Mouse (Mus musculus): ENCODE results near the gene Otos. TPM values are rescaled to one million over a fixed set of nuclear protein-coding genes. Genes with fewer than 3 reads are reported as not detected.

Otos gene
- polyA plus RNA-seq (2015; fragmentation: Nextera tagmentation; extraction: Ambion mirVana): 0.24 TPM in 1 of 2 replicates, not detected in the other

DNA sequence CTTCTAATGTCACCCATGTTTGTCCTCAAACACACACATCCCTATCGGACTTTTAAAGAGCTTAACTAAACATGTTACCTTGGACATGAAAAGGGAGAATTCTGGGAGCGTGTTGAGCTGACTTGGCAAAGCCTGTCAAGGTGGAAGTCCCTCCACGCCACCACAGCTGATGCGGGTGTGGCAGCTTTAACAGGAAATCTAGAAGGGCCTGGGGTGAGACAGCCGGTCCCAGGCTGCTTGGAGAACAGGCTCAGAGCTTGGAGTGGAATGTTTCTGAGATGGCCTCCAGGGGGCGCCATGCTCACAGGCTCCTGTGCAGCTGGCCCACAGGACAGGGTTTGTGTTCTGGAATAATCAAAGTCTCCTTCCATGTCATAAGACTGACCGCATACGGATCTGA lies at the start of gene Otos:
Otos (minus strand) TSS at position 169 of the 400 bp plus-strand sequence.
- peak; percentile 70 for ATAC-seq
- no peak within 1 kb of the TSS for H3K4me3 ChIP-seq (ENCODE audit: low read depth, low read length)
- peak; percentile 88 for DNase-seq (ENCODE audit: low spot score)
- H3K4me2 ChIP-seq (replicated peaks; ENCODE audit: low read depth, low read length): peak within 1 kb of the TSS; percentile 11; the same call in 1 of the 2 replicates
- 18% methylated on average over 8 of the region's 8 CpGs for WGBS
- H3K36me3 ChIP-seq (ENCODE audit: insufficient read depth, low read length): no peaks in the 10 kb centered on the region
- TF ChIP-seq CTCF (IDR thresholded peaks at IDR 0.05) (peak; percentile 84), EP300 (IDR thresholded peaks at IDR 0.05) (no peak)
- no peaks in the 10 kb centered on the region for H3K4me1 ChIP-seq (ENCODE audit: insufficient read depth, low read depth, low read length)
- no peak within 1 kb of the TSS for H3K27ac ChIP-seq (ENCODE audit: low read length)
- H3K9me3 ChIP-seq (ENCODE audit: low read length): no peaks in the 10 kb centered on the region
- no peaks in the 10 kb centered on the region for H3K27me3 ChIP-seq (replicated peaks; ENCODE audit: insufficient read depth, low read length)
- no peak within 1 kb of the TSS for H3K9ac ChIP-seq (replicated peaks; ENCODE audit: low read depth)

DNA sequence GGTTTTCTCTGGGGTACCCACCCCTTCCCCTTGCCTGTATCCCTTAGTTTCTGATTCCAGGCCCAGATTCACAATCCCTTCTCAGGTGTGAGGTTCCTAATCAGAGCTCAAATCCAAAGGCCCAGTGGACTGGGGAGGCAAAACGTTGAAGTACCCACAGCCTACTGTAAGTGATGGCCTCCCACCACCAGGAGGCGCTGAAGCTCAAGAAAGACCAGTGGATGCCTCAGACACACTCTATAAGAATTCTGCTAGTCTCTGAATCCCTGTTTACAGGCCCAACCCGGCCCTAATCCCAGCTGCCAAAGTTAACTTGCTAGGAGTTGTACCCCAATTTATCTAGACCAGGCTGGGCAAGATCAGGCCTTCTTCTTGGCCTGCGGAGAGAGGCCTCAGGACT lies 48.2 kb upstream of the Otos start:
- no peaks in the 10 kb centered on the region for H3K27me3 ChIP-seq (replicated peaks; ENCODE audit: insufficient read depth, low read length)
- no peaks in the 10 kb centered on the region for H3K36me3 ChIP-seq (ENCODE audit: insufficient read depth, low read length)
- DNase-seq (ENCODE audit: low spot score) (peak; percentile 81), ATAC-seq (peak; percentile 47; the same call in 1 of the 2 replicates)
- H3K4me1 ChIP-seq (ENCODE audit: insufficient read depth, low read depth, low read length): no peaks in the 10 kb centered on the region
- H3K9me3 ChIP-seq (ENCODE audit: low read length): no peaks in the 10 kb centered on the region
- no peak overlapping the region for H3K4me3 ChIP-seq (ENCODE audit: low read depth, low read length)
- 27% methylated on average over 4 of the region's 4 CpGs for WGBS
- TF ChIP-seq EP300 (IDR thresholded peaks at IDR 0.05) (no peak), CTCF (IDR thresholded peaks at IDR 0.05) (peak; percentile 85)
- H3K4me2 ChIP-seq (replicated peaks; ENCODE audit: low read depth, low read length): no peak overlapping the region
- H3K9ac ChIP-seq (replicated peaks; ENCODE audit: low read depth): no peak overlapping the region
- H3K27ac ChIP-seq (ENCODE audit: low read length): no peak overlapping the region

DNA sequence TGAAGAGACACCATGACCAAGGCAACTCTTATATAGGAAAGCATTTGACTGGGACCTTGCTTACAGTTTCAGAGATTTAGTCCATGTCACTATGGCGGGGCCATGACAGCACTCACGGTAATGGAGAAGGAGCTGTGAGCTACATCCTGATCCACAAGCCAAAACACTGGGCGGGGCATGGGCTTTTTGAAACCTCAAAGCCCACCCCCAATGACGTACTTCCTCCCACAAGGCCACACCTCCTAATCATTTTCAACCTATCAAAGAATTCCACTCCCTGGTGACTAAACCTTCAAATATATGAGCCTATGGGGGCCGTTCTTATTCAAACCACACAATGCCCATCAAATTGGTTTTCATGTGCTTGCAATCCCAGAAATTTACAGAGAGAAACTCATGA lies 47.1 kb upstream of the Otos start:
- WGBS: 75% methylated on average over 5 of the region's 5 CpGs
- DNase-seq (ENCODE audit: low spot score): no peak
- no peak for TF ChIP-seq EP300 (IDR thresholded peaks at IDR 0.05)
- no peak for TF ChIP-seq CTCF (IDR thresholded peaks at IDR 0.05)
- Histone ChIP-seq H3K27me3 (replicated peaks; ENCODE audit: insufficient read depth, low read length) (no peaks in the 10 kb centered on the region), H3K9me3 (ENCODE audit: low read length) (no peaks in the 10 kb centered on the region), H3K9ac (replicated peaks; ENCODE audit: low read depth) (no peak overlapping the region), H3K4me2 (replicated peaks; ENCODE audit: low read depth, low read length) (no peak overlapping the region), H3K36me3 (ENCODE audit: insufficient read depth, low read length) (no peaks in the 10 kb centered on the region), H3K27ac (ENCODE audit: low read length) (no peak overlapping the region), H3K4me1 (ENCODE audit: insufficient read depth, low read depth, low read length) (no peaks in the 10 kb centered on the region), H3K4me3 (ENCODE audit: low read depth, low read length) (no peak overlapping the region)
- ATAC-seq: no peak

DNA sequence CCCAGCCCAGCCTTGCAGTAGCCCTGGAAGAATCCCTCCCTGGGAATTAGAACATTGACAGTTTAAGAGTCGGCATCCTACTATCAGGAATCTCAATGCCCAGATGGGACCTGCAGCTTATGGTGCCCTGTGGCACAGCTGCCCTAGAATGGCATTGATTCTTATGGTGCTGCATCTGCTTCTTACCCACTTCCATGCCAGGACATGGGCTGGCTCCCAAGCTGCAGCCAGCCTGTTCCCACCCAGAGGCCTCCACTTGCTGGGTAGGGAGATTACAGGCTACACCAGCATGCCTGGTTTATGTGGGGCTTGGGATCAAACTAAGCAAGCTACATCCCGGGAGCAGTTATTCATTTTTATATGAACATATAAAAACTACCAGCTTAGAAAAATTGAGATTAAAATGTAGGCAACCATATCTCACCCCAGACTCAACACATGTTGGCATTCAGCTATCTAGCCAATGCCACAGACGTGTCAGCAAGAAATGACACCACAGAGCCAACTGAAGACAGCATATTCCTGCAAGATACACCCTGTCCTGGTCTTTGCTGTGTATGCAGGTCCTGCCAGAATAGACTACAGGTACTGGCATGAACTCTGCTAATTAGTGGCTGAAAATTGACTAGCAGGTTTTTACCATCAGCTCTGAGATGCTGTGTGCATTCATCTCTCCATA lies 42.7 kb upstream of the Otos start:
- no peak overlapping the region for H3K9ac ChIP-seq (replicated peaks; ENCODE audit: low read depth)
- ATAC-seq (no peak), DNase-seq (ENCODE audit: low spot score) (no peak)
- H3K9me3 ChIP-seq (ENCODE audit: low read length): no peaks in the 10 kb centered on the region
- H3K27me3 ChIP-seq (replicated peaks; ENCODE audit: insufficient read depth, low read length): no peaks in the 10 kb centered on the region
- no peak overlapping the region for H3K27ac ChIP-seq (ENCODE audit: low read length)
- 68% methylated on average over 3 of the region's 3 CpGs for WGBS
- TF ChIP-seq CTCF (IDR thresholded peaks at IDR 0.05): no peak
- no peak for TF ChIP-seq EP300 (IDR thresholded peaks at IDR 0.05)
- no peaks in the 10 kb centered on the region for H3K4me1 ChIP-seq (ENCODE audit: insufficient read depth, low read depth, low read length)
- no peak overlapping the region for H3K4me2 ChIP-seq (replicated peaks; ENCODE audit: low read depth, low read length)
- H3K4me3 ChIP-seq (ENCODE audit: low read depth, low read length): no peak overlapping the region
- H3K36me3 ChIP-seq (ENCODE audit: insufficient read depth, low read length): no peaks in the 10 kb centered on the region

DNA sequence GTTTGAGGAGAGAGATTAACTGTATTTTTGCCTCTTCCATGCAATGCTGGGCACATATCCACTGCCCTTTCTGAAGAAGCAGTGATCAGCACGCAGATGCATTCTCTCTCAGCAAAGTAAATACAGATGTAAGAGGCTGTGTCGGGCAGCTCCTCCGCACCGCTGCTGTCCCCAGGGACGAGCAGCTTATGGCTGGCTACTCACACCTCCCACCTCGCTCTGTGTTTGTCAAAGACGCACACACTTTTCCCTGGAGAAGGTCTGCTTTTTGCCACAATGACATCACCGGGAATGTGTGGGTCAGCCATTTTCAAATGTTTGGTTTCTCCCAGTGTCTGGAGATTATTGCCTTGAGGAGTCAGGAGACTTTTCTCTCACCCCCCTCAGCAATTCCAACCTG lies 38.4 kb upstream of the Otos start:
- 24% methylated on average over 8 of the region's 8 CpGs for WGBS
- no peaks in the 10 kb centered on the region for H3K27me3 ChIP-seq (replicated peaks; ENCODE audit: insufficient read depth, low read length)
- no peaks in the 10 kb centered on the region for H3K36me3 ChIP-seq (ENCODE audit: insufficient read depth, low read length)
- no peak for TF ChIP-seq EP300 (IDR thresholded peaks at IDR 0.05)
- TF ChIP-seq CTCF (IDR thresholded peaks at IDR 0.05): no peak
- H3K27ac ChIP-seq (ENCODE audit: low read length): no peak overlapping the region
- H3K9ac ChIP-seq (replicated peaks; ENCODE audit: low read depth): no peak overlapping the region
- H3K4me2 ChIP-seq (replicated peaks; ENCODE audit: low read depth, low read length): no peak overlapping the region
- no peak overlapping the region for H3K4me3 ChIP-seq (ENCODE audit: low read depth, low read length)
- no peaks in the 10 kb centered on the region for H3K9me3 ChIP-seq (ENCODE audit: low read length)
- no peaks in the 10 kb centered on the region for H3K4me1 ChIP-seq (ENCODE audit: insufficient read depth, low read depth, low read length)
- no peak for ATAC-seq
- no peak for DNase-seq (ENCODE audit: low spot score)

DNA sequence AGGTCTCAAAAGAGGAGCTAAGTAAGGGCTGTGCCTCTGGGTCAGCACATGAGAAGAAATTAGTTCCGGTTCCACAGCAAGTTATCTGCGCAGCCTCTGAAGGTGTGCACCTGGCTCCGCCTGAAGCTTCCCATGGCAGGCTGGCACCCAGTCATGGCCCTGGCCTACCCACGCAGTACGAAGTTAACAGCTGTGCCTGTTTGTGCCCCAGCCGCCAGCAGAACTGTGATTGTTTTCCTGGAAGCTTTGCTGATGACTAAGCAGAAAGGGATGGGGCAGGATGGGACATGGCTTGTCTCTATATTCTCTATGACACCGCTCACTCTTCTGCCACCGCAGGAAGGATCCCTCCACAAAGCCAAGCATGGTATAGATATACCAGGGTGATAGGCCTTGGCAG lies 34.5 kb upstream of the Otos start:
- Histone ChIP-seq H3K9ac (replicated peaks; ENCODE audit: low read depth) (no peak overlapping the region), H3K4me1 (ENCODE audit: insufficient read depth, low read depth, low read length) (no peaks in the 10 kb centered on the region), H3K9me3 (ENCODE audit: low read length) (no peaks in the 10 kb centered on the region), H3K27me3 (replicated peaks; ENCODE audit: insufficient read depth, low read length) (no peaks in the 10 kb centered on the region), H3K4me2 (replicated peaks; ENCODE audit: low read depth, low read length) (no peak overlapping the region), H3K27ac (ENCODE audit: low read length) (no peak overlapping the region), H3K36me3 (ENCODE audit: insufficient read depth, low read length) (no peaks in the 10 kb centered on the region), H3K4me3 (ENCODE audit: low read depth, low read length) (no peak overlapping the region)
- ATAC-seq (no peak), DNase-seq (ENCODE audit: low spot score) (no peak)
- WGBS: 83% methylated on average over 8 of the region's 8 CpGs
- no peak for TF ChIP-seq CTCF (IDR thresholded peaks at IDR 0.05)
- no peak for TF ChIP-seq EP300 (IDR thresholded peaks at IDR 0.05)
